Mouse (Mus musculus) heart, embryonic 14.5 days (tissue): ENCODE results near the gene Ccdc6. TPM values are rescaled to one million over a fixed set of nuclear protein-coding genes. Genes with fewer than 3 reads are reported as not detected.

Experiments used
- ATAC-seq: fragments of 200-750 bp; cut with Nextera tagmentation; 2 replicates; pipeline ENCODE4 v1.8.0; 2017; ENCODE audit warnings: low read depth, moderate TSS enrichment; ENCODE audit not compliant: insufficient number of reproducible peaks, insufficient read depth, low FRiP score
- H3K27ac ChIP-seq, 2 experiments: fragments of 200-500 bp in 1 of 2; fragments of 300-500 bp in 1 of 2; sonication (generic) in 1 of 2; replicated peaks in 1 of 2; 2 replicates each; pipeline ENCODE4 v1.5.1; 2012 to 2014; ENCODE audit warnings: low read depth in 2 of 2, low read length in 2 of 2, control low read depth in 1 of 2, mild to moderate bottlenecking in 1 of 2, mixed read lengths in 1 of 2; ENCODE audit not compliant: control insufficient read depth in 1 of 2, insufficient read depth in 1 of 2
- H3K27me3 ChIP-seq: fragments of 300-500 bp; sonication (generic); 2 replicates; pipeline ENCODE4 v1.6.1; 2014; ENCODE audit warnings: mild to moderate bottlenecking, low read length, control low read depth; ENCODE audit not compliant: control insufficient read depth, insufficient read depth
- H3K36me3 ChIP-seq: fragments of 300-500 bp; sonication (generic); 2 replicates; pipeline ENCODE4 v1.6.1; 2014; ENCODE audit warnings: mild to moderate bottlenecking, control low read depth, low read length, mixed read lengths; ENCODE audit not compliant: control insufficient read depth, insufficient read depth
- H3K4me1 ChIP-seq, 2 experiments: fragments of 200-500 bp in 1 of 2; fragments of 300-500 bp in 1 of 2; sonication (generic) in 1 of 2; 2 replicates each; pipeline ENCODE4 v1.6.1; 2012 to 2014; ENCODE audit warnings: low read length in 2 of 2, control low read depth in 1 of 2, mixed read lengths in 1 of 2; ENCODE audit not compliant: control insufficient read depth in 2 of 2, insufficient read depth in 2 of 2
- H3K4me2 ChIP-seq: fragments of 300-500 bp; sonication (generic); 2 replicates; pipeline ENCODE4 v1.6.1; 2014; ENCODE audit warnings: mild to moderate bottlenecking, low read length
- H3K4me3 ChIP-seq, 2 experiments: fragments of 200-500 bp in 1 of 2; fragments of 300-500 bp in 1 of 2; sonication (generic) in 1 of 2; 2 replicates each; pipeline ENCODE4 v1.5.1; 2012 to 2014; ENCODE audit warnings: low read length in 2 of 2, mild to moderate bottlenecking in 2 of 2, control low read depth in 1 of 2, low read depth in 1 of 2, moderate library complexity in 1 of 2; ENCODE audit not compliant: control insufficient read depth in 1 of 2, insufficient read depth in 1 of 2
- H3K9ac ChIP-seq: fragments of 300-500 bp; sonication (generic); 2 replicates; pipeline ENCODE4 v1.6.1; 2014; ENCODE audit warnings: mild to moderate bottlenecking, low read length
- H3K9me3 ChIP-seq: fragments of 300-500 bp; sonication (generic); 2 replicates; pipeline ENCODE4 v1.6.1; 2016; ENCODE audit warnings: low read length, control low read depth; ENCODE audit not compliant: control insufficient read depth
- WGBS: fragments of 180-500 bp; shearing (Covaris S2); extraction: QIAGEN DNeasy Blood & Tissue Kit; methylation state at CpG from one replicate; pipeline ENCODE4 v1.1.7; 2014; 5-methylcytosine and 5-hydroxymethylcytosine counted together
- polyA plus RNA-seq: library from polyadenylated mRNA; unstranded; fragments of >200 nt; fragmentation: Nextera tagmentation; extraction: Ambion mirVana; gene quantifications from 2 replicates; pipeline ENCODE4 v1.2.1, GENCODE M21; 2014

Gene Ccdc6
- polyA plus RNA-seq, 1 experiment from 2014 or later, result 24.8 TPM

GRCm38 (mm10) chr10:70167625-70168024, 70.7 kb downstream of the Ccdc6 start:
- ATAC-seq, result no peak
- Histone ChIP-seq H3K9me3 (no peaks in the 10 kb centered on the region), H3K27ac (peak overlapping the region in 1 of 2 experiments; percentile 38; a peak in 3 of 4 replicates), H3K4me3 (no peak overlapping the region), H3K27me3 (no peaks in the 10 kb centered on the region), H3K9ac (no peak overlapping the region), H3K4me2 (no peak overlapping the region), H3K4me1 (peaks cover 36 to 51% of the 10 kb centered on the region in 2 experiments), H3K36me3 (peaks cover 69% of the 10 kb centered on the region)
- 37% methylated on average over 11 of the region's 11 CpGs for WGBS

- ATAC-seq, result no peak
- H3K4me3 ChIP-seq, result no peak overlapping the region
- no peaks in the 10 kb centered on the region for H3K27me3 ChIP-seq
- peaks cover 72% of the 10 kb centered on the region for H3K36me3 ChIP-seq
- WGBS, result 79% methylated on average over 13 of the region's 13 CpGs
- H3K9me3 ChIP-seq, result no peaks in the 10 kb centered on the region
- peak overlapping the region; percentile 1; the same call in 1 of the 2 replicates for H3K9ac ChIP-seq
- H3K4me2 ChIP-seq, result no peak overlapping the region
- H3K4me1 ChIP-seq, result peaks cover 36 to 55% of the 10 kb centered on the region in 2 experiments
- peak overlapping the region; percentile 46 to 55; a peak in 2 of 4 replicates for H3K27ac ChIP-seq
These were observed 71.5 kb downstream of the Ccdc6 start for GRCm38 (mm10) chr10:70168396-70168795.

GRCm38 (mm10) chr10:70169044-70169443, 72.1 kb downstream of the Ccdc6 start:
- peaks cover 73% of the 10 kb centered on the region for H3K36me3 ChIP-seq
- peak overlapping the region; percentile 46 to 55 for H3K27ac ChIP-seq
- ATAC-seq, result no peak; the same call in 1 of the 2 replicates
- peak overlapping the region; percentile 4; the same call in 1 of the 2 replicates for H3K9ac ChIP-seq
- H3K27me3 ChIP-seq, result no peaks in the 10 kb centered on the region
- no peaks in the 10 kb centered on the region for H3K9me3 ChIP-seq
- WGBS, result 38% methylated on average over 18 of the region's 18 CpGs
- H3K4me3 ChIP-seq, result no peak overlapping the region
- H3K4me1 ChIP-seq, result peaks cover 34 to 51% of the 10 kb centered on the region in 2 experiments
- H3K4me2 ChIP-seq, result peak overlapping the region; percentile 32

- H3K27ac ChIP-seq, result no peak overlapping the region
- WGBS, result 41% methylated on average over 3 of the region's 3 CpGs
- H3K9ac ChIP-seq, result no peak overlapping the region
- no peaks in the 10 kb centered on the region for H3K9me3 ChIP-seq
- H3K4me3 ChIP-seq, result no peak overlapping the region
- ATAC-seq, result no peak; the same call in 1 of the 2 replicates
- peaks cover 14 to 16% of the 10 kb centered on the region in 2 experiments for H3K4me1 ChIP-seq
- H3K4me2 ChIP-seq, result no peak overlapping the region
- peaks cover 87% of the 10 kb centered on the region for H3K36me3 ChIP-seq
- no peaks in the 10 kb centered on the region for H3K27me3 ChIP-seq
These were observed 76.4 kb downstream of the Ccdc6 start for GRCm38 (mm10) chr10:70173314-70173713.

- Histone ChIP-seq H3K36me3 (peaks cover 80% of the 10 kb centered on the region), H3K4me1 (peaks cover 3 to 4% of the 10 kb centered on the region in 2 experiments; a peak in 1 of 4 replicates), H3K27me3 (no peaks in the 10 kb centered on the region), H3K27ac (no peak overlapping the region), H3K9me3 (no peaks in the 10 kb centered on the region), H3K4me2 (no peak overlapping the region), H3K9ac (no peak overlapping the region), H3K4me3 (no peak overlapping the region)
- 75% methylated on average over 16 of the region's 16 CpGs for WGBS
- no peak for ATAC-seq
These were observed 77.7 kb downstream of the Ccdc6 start for GRCm38 (mm10) chr10:70174494-70175190.

- no peak for ATAC-seq
- WGBS, result 89% methylated on average over 9 of the region's 9 CpGs
- Histone ChIP-seq H3K4me3 (no peak overlapping the region), H3K27me3 (no peaks in the 10 kb centered on the region), H3K4me1 (peaks cover 10 to 22% of the 10 kb centered on the region in 2 experiments; a peak in 3 of 4 replicates), H3K9me3 (no peaks in the 10 kb centered on the region), H3K9ac (no peak overlapping the region), H3K4me2 (no peak overlapping the region), H3K27ac (no peak overlapping the region), H3K36me3 (peaks cover 53% of the 10 kb centered on the region)
These were observed 83.8 kb downstream of the Ccdc6 start for GRCm38 (mm10) chr10:70180727-70181126.

- Histone ChIP-seq H3K9ac (no peak overlapping the region), H3K9me3 (no peaks in the 10 kb centered on the region), H3K4me1 (peaks cover 10 to 22% of the 10 kb centered on the region in 2 experiments; a peak in 3 of 4 replicates), H3K36me3 (peaks cover 53% of the 10 kb centered on the region), H3K27ac (no peak overlapping the region), H3K4me2 (no peak overlapping the region), H3K27me3 (no peaks in the 10 kb centered on the region), H3K4me3 (no peak overlapping the region)
- ATAC-seq, result 0 out of 2 replicates have a peak, but pooled peaks have one; percentile 29
- 73% methylated on average over 11 of the region's 11 CpGs for WGBS
These were observed 84.5 kb downstream of the Ccdc6 start for GRCm38 (mm10) chr10:70181279-70181972.
